Mouse (Mus musculus): ENCODE measurements around the gene Gm19410.

Gene Gm19410

GRCm38 (mm10) chr8:35765499-35766193 lies at the start of gene Gm19410:
Gene Gm19410 (plus strand): TSS chr8:35765790.
- peak; percentile 55 for DNase-seq

GRCm38 (mm10) chr8:35730776-35731175 lies 34.8 kb upstream of the Gm19410 start:
- no peak for DNase-seq

GRCm38 (mm10) chr8:35735438-35735837 lies 30.2 kb upstream of the Gm19410 start:
- DNase-seq: peak; percentile 28

- no peak for DNase-seq
These were observed 9.4 kb upstream of the Gm19410 start for GRCm38 (mm10) chr8:35756202-35756601.

- no peak for DNase-seq
These were observed 570 bp upstream of the Gm19410 start for GRCm38 (mm10) chr8:35765020-35765419.

- no peak for DNase-seq
These were observed 7.9 kb downstream of the Gm19410 start for GRCm38 (mm10) chr8:35773508-35773907.

All from kidney, postnatal 10 days (tissue).